Mouse (Mus musculus) adrenal gland, adult 2 months (tissue): ENCODE results near the gene Kcnh1. TPM values are rescaled to one million over a fixed set of nuclear protein-coding genes. Genes with fewer than 3 reads are reported as not detected.
A peak's percentile ranks its signal among the peaks of the same experiment; 100 is the strongest.

Experiments used
- DNase-seq: peaks from one replicate; pipeline ENCODE4 v3.0.0; 2021
- long read RNA-seq: library from polyadenylated mRNA; stranded (forward); transcript quantifications from one replicate; pipeline ENCODE4 v2.0.0, GENCODE M21; 2021
- polyA plus RNA-seq: library from polyadenylated mRNA; depleted of rRNA; stranded (reverse); fragments of >200 nt; gene quantifications from 2 replicates; pipeline ENCODE4 v1.2.3, GENCODE M21; 2012; rRNA removed
- total RNA-seq, 2 experiments: library from RNA; stranded (reverse); gene quantifications; 2 replicates each; pipeline ENCODE4 v1.2.3; 2021

Gene Kcnh1
- total RNA-seq (under 1 TPM; 0.12 to 0.24 TPM), polyA plus RNA-seq (0.07 and 0.09 TPM in 2 replicates)
- long read RNA-seq, partial matches to known transcripts = 0 of 1 reads
- long read RNA-seq, other reads (novel, unspliced or antisense) = 1 of 1 reads

DNA sequence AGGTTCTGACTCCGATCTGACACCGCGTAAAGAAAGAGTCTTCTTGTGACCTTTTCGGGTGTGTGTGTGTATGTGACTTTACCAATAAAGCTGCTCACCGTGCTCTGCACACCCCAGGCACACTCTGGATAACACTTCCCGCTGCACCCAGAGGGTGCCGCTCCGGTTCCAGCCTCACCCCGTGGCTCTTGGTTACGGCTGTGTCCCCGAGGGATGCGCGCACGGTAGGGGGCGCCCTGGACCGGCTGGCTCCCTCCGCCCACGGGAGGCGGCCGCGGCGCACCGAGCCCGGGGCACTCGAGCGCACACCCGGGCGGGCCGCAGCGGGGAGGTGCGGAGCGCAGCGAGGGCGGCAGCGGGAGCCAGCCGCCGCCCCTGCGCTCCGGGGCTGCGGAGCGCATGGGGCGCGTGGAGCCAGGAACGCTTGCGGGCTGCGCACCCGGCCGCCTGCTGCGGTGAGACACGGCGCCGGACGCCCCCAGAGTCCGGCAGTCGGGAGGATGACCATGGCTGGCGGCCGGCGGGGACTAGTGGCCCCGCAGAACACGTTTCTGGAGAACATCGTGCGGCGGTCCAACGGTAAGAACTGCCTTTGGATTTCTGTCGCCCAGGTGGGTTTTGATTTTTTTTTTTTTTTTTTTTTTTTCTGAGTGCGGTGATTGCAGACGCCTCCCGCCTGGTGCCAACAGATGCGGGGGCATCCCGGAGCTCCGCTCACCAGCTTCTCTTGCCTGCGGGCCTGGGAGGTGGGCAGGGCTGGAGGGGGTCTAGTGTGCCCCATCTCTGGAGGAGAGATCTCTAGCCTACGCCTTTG is at the start of gene Kcnh1:
Gene Kcnh1, plus strand, starts transcription at position 267 of the 814 bp plus-strand sequence.
- peak; percentile 95 for DNase-seq

DNA sequence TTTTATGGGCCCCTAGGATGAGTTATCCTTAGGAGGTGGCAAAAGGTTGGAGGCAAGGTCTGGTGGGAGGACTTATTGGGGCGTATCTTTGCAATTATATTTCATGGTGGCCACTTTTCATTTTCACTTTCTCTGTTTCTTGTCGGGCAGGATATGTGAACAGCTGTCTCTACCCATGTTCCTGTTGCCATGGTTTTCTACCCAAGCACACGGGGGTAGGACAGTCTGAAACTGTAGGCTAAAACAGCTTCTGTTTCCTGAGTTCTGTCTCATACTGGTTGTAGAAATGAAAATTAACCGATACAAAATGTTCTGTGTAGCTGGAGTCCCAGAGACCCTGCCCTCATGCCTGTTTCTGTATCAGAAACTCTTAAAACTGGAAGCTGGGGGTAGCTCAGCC is 39.4 kb upstream of the Kcnh1 start:
- no peak for DNase-seq

- no peak for DNase-seq
These were observed 19.1 kb upstream of the Kcnh1 start for GRCm38 (mm10) chr1:192171477-192171876.

- DNase-seq = no peak
These were observed 10.7 kb upstream of the Kcnh1 start for GRCm38 (mm10) chr1:192179877-192180276.

- no peak for DNase-seq
These were observed 8.8 kb upstream of the Kcnh1 start for GRCm38 (mm10) chr1:192181696-192182257.

- peak; percentile 14 for DNase-seq
These were observed 1.5 kb upstream of the Kcnh1 start for GRCm38 (mm10) chr1:192189056-192189455.

GRCm38 (mm10) chr1:192189771-192190170 is 803 bp upstream of the Kcnh1 start:
- no peak for DNase-seq

DNA sequence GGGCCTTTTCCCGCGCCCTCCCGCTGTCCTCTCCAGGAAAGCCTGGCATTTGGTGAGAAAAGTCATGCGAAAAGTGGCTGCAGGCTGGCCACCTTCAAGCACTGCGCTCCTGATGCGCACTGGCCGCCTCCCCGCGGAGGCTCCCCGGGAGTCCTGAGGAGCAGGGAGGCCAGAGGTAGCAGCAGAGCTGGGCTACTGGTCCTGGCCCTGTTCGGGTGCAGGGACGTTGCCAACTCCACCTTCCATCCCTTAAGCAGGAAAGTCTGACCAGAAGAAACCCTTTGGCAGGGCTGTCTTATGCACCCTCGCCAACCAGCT is 707 bp downstream of the Kcnh1 start:
- peak; percentile 14 for DNase-seq

- DNase-seq = no peak
These were observed 1.3 kb downstream of the Kcnh1 start for GRCm38 (mm10) chr1:192191859-192192258.

- no peak for DNase-seq
These were observed 2.1 kb downstream of the Kcnh1 start for GRCm38 (mm10) chr1:192192710-192193109.

- no peak for DNase-seq
These were observed 3.1 kb downstream of the Kcnh1 start for GRCm38 (mm10) chr1:192193656-192194055.

DNA sequence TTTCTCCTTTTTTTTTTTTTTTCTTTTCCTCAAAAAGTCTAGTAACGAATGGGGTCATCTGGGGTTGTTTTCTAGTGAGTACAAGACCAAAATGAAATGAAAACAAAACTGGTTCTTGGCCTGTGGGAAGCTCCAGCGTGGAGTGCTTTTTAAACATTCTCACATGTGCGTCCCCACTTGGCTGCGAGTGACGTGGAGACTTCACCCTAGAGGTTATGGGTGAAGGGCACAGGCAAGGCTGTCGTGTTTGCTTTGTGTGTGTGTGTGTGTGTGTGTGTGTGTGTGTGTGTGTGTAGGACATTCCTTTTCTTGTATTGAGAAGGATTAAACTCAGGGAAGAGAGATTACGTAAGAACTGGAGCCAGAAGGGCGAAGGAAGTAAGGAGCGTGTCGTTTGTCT is 6.9 kb downstream of the Kcnh1 start:
- no peak for DNase-seq

DNA sequence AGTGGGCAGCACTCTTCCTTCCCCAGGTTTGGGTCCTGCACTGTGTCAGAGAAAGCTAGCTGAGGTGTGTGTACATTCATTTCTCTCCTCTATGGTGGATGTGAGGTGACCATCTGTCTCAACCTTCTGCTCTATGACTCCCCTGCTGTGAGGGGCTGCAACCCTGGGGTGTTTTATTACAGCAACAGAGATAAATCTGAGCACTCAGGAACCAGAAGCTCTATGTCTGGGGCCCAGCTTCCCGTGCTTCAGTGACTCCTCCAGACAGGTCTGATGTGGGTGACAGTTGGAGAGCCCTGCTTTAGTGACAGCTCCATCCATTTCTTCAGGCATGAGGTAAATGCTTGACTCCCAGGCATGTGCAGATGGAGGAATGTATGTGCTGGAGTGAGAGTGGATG is 12.4 kb downstream of the Kcnh1 start:
- no peak for DNase-seq

GRCm38 (mm10) chr1:192207956-192208355 is 17.4 kb downstream of the Kcnh1 start:
- DNase-seq = no peak

- no peak for DNase-seq
These were observed 21.9 kb downstream of the Kcnh1 start for GRCm38 (mm10) chr1:192212448-192212847.

GRCm38 (mm10) chr1:192214666-192215065 is 24.1 kb downstream of the Kcnh1 start:
- no peak for DNase-seq

- peak; percentile 77 for DNase-seq
These were observed 29.6 kb downstream of the Kcnh1 start for GRCm38 (mm10) chr1:192220156-192220555.

DNA sequence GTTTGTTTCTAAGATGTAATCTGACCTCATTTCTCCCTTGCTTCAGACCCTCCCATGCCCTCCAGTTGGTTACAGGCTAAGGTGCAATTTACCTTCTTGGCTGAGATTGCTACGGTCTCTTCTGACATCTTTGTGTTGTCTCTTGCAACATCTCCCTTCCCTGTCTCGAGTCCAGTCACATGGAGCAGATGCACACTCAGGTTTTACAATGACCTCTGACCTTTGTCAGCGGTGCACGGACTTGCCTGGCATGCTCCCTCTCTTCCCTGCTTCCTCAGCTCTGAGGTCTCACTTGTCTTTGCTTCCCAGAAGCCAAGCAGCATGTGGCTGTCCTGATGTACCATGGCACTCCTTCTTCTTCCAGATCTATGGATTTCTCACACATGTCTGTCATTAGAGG is 33.6 kb downstream of the Kcnh1 start:
- no peak for DNase-seq

GRCm38 (mm10) chr1:192232696-192233095 is 42.1 kb downstream of the Kcnh1 start:
- no peak for DNase-seq

GRCm38 (mm10) chr1:192246836-192247235 is 56.3 kb downstream of the Kcnh1 start:
- peak; percentile 47 for DNase-seq

- no peak for DNase-seq
These were observed 68.6 kb downstream of the Kcnh1 start for GRCm38 (mm10) chr1:192259146-192259545.

GRCm38 (mm10) chr1:192259616-192260015 is 69.0 kb downstream of the Kcnh1 start:
- no peak for DNase-seq

DNA sequence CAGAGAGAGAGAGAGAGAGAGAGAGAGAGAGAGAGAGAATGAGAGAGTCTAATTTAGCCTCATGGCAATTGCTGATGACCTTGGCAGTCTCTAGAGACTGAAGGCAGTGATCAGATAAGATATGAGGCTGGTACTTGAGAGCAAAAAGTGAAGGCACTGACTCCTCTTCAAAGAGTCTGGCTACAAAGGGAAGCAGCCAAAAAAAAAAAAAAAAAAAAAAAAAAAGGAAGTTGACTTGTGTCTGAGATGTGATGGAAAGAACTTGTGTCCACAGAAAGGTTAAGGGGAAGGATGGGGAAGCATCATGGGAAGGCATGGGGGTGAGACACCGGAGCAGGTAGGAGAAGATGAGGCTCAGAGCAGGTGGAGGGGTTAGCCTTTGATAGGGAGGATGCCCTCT is 75.1 kb downstream of the Kcnh1 start:
- DNase-seq = no peak

GRCm38 (mm10) chr1:192266956-192267355 is 76.4 kb downstream of the Kcnh1 start:
- DNase-seq = no peak
